Mouse (Mus musculus): Measurements from ENCODE around the gene Lpcat1. TPM values are rescaled to one million over a fixed set of nuclear protein-coding genes. Genes with fewer than 3 reads are reported as not detected.

Gene Lpcat1
- polyA plus RNA-seq, 1 experiment from 2014 or later, result 73.9 TPM

GRCm38 (mm10) chr13:73474163-73474562 is 7.2 kb downstream of the Lpcat1 start:
- no peak for TF ChIP-seq CTCF (IDR thresholded peaks at IDR 0.05)
- no peaks in the 10 kb centered on the region for H3K27me3 ChIP-seq
- ChIA-PET CTCF (interaction anchor here (1.0 to 1.3 kb wide), 4 partner anchors 20 to 39 kb away, joined by 3 to 4 read pairs (median 3); no protein-coding TSS in a partner anchor), POLR2A (interaction anchor here (1.2 kb wide), 1 partner anchor 43 kb away, joined by 3 read pairs; no protein-coding TSS in a partner anchor)
- ATAC-seq (no peak), DNase-seq (ENCODE audit: low read depth, low spot score) (no peak)
- in situ Hi-C loops (cut with MboI; ENCODE audit: low pct_unique_long_range_greater_than_20kb), result no loop called here

GRCm38 (mm10) chr13:73475058-73475980 is 8.3 kb downstream of the Lpcat1 start:
- no peak for ATAC-seq
- DNase-seq (ENCODE audit: low read depth, low spot score), result no peak
- CTCF ChIA-PET, result no interaction called here
- in situ Hi-C loops (cut with MboI; ENCODE audit: low pct_unique_long_range_greater_than_20kb), result no loop called here
- no peak for TF ChIP-seq CTCF (IDR thresholded peaks at IDR 0.05)
- POLR2A ChIA-PET, result no interaction called here
- H3K27me3 ChIP-seq, result no peaks in the 10 kb centered on the region

GRCm38 (mm10) chr13:73476259-73476658 is 9.3 kb downstream of the Lpcat1 start:
- ChIA-PET POLR2A (no interaction called here), CTCF (interaction anchor here (0.9 to 1.5 kb wide), 3 partner anchors 8 to 47 kb away, joined by 3 to 5 read pairs (median 5); no protein-coding TSS in a partner anchor)
- ATAC-seq (no peak), DNase-seq (ENCODE audit: low read depth, low spot score) (no peak)
- H3K27me3 ChIP-seq, result no peaks in the 10 kb centered on the region
- no peak for TF ChIP-seq CTCF (IDR thresholded peaks at IDR 0.05)
- in situ Hi-C loops (cut with MboI; ENCODE audit: low pct_unique_long_range_greater_than_20kb), result no loop called here

- no peak for TF ChIP-seq CTCF (IDR thresholded peaks at IDR 0.05)
- ChIA-PET POLR2A (no interaction called here), CTCF (interaction anchor here (0.9 to 1.5 kb wide), 4 partner anchors 9 to 47 kb away, joined by 3 to 5 read pairs (median 4); no protein-coding TSS in a partner anchor)
- no peaks in the 10 kb centered on the region for H3K27me3 ChIP-seq
- in situ Hi-C loops (cut with MboI; ENCODE audit: low pct_unique_long_range_greater_than_20kb), result no loop called here
- ATAC-seq (no peak), DNase-seq (ENCODE audit: low read depth, low spot score) (no peak)
These were observed 9.8 kb downstream of the Lpcat1 start for GRCm38 (mm10) chr13:73476796-73477195.

- no peak for TF ChIP-seq CTCF (IDR thresholded peaks at IDR 0.05)
- in situ Hi-C loops (cut with MboI; ENCODE audit: low pct_unique_long_range_greater_than_20kb), result no loop called here
- CTCF ChIA-PET, result interaction anchor here (1.0 to 1.5 kb wide), 5 partner anchors 12 to 214 kb away, joined by 3 to 5 read pairs (median 4); no protein-coding TSS in a partner anchor
- DNase-seq (ENCODE audit: low read depth, low spot score) (no peak), ATAC-seq (no peak)
- POLR2A ChIA-PET, result no interaction called here
- H3K27me3 ChIP-seq, result no peaks in the 10 kb centered on the region
These were observed 10.8 kb downstream of the Lpcat1 start for GRCm38 (mm10) chr13:73477841-73478240.

- ChIA-PET CTCF (interaction anchor here (0.6 to 1.5 kb wide), 2 partner anchors 17 to 21 kb away, joined by 3 to 6 read pairs; no protein-coding TSS in a partner anchor), POLR2A (interaction anchor here (0.6 kb wide), 1 partner anchor 89 kb away, joined by 3 read pairs; no protein-coding TSS in a partner anchor)
- in situ Hi-C loops (cut with MboI; ENCODE audit: low pct_unique_long_range_greater_than_20kb), result no loop called here
- H3K27me3 ChIP-seq, result no peaks in the 10 kb centered on the region
- ATAC-seq, result no peak
- no peak for DNase-seq (ENCODE audit: low read depth, low spot score)
- TF ChIP-seq CTCF (IDR thresholded peaks at IDR 0.05), result no peak
These were observed 15.5 kb downstream of the Lpcat1 start for GRCm38 (mm10) chr13:73482476-73482875.

- CTCF ChIA-PET, result interaction anchor here (1.5 kb wide), 1 partner anchor 20 kb away, joined by 6 read pairs; no protein-coding TSS in a partner anchor
- in situ Hi-C loops (cut with MboI; ENCODE audit: low pct_unique_long_range_greater_than_20kb), result no loop called here
- no peak for ATAC-seq
- DNase-seq (ENCODE audit: low read depth, low spot score), result no peak
- POLR2A ChIA-PET, result interaction anchor here (1.2 kb wide), 1 partner anchor 13 kb away, joined by 6 read pairs; no protein-coding TSS in a partner anchor
- H3K27me3 ChIP-seq, result no peaks in the 10 kb centered on the region
- TF ChIP-seq CTCF (IDR thresholded peaks at IDR 0.05), result no peak
These were observed 16.3 kb downstream of the Lpcat1 start for GRCm38 (mm10) chr13:73483331-73483730.

GRCm38 (mm10) chr13:73484171-73484570 is 17.2 kb downstream of the Lpcat1 start:
- no peak for TF ChIP-seq CTCF (IDR thresholded peaks at IDR 0.05)
- DNase-seq (ENCODE audit: low read depth, low spot score), result no peak
- no peaks in the 10 kb centered on the region for H3K27me3 ChIP-seq
- ChIA-PET POLR2A (interaction anchor here (0.6 to 1.2 kb wide), 2 partner anchors 12 to 29 kb away, joined by 3 to 6 read pairs; no protein-coding TSS in a partner anchor), CTCF (interaction anchor here (1.9 kb wide), 1 partner anchor 19 kb away, joined by 10 read pairs; no protein-coding TSS in a partner anchor)
- in situ Hi-C loops (cut with MboI; ENCODE audit: low pct_unique_long_range_greater_than_20kb), result no loop called here
- no peak for ATAC-seq

GRCm38 (mm10) chr13:73488105-73488504 is 21.1 kb downstream of the Lpcat1 start:
- DNase-seq (ENCODE audit: low read depth, low spot score), result no peak
- no peak for TF ChIP-seq CTCF (IDR thresholded peaks at IDR 0.05)
- no peaks in the 10 kb centered on the region for H3K27me3 ChIP-seq
- CTCF ChIA-PET, result no interaction called here
- in situ Hi-C loops (cut with MboI; ENCODE audit: low pct_unique_long_range_greater_than_20kb), result no loop called here
- POLR2A ChIA-PET, result no interaction called here
- no peak for ATAC-seq

GRCm38 (mm10) chr13:73488707-73489106 is 21.7 kb downstream of the Lpcat1 start:
- POLR2A ChIA-PET, result no interaction called here
- DNase-seq (ENCODE audit: low read depth, low spot score) (no peak), ATAC-seq (no peak)
- no peaks in the 10 kb centered on the region for H3K27me3 ChIP-seq
- in situ Hi-C loops (cut with MboI; ENCODE audit: low pct_unique_long_range_greater_than_20kb), result no loop called here
- CTCF ChIA-PET, result interaction anchor here (0.9 kb wide), 1 partner anchor 16 kb away, joined by 3 read pairs; no protein-coding TSS in a partner anchor
- TF ChIP-seq CTCF (IDR thresholded peaks at IDR 0.05), result no peak

- no peak for DNase-seq (ENCODE audit: low read depth, low spot score)
- no peak for ATAC-seq
- no peak for TF ChIP-seq CTCF (IDR thresholded peaks at IDR 0.05)
- no peaks in the 10 kb centered on the region for H3K27me3 ChIP-seq
- ChIA-PET POLR2A (no interaction called here), CTCF (no interaction called here)
- in situ Hi-C loops (cut with MboI; ENCODE audit: low pct_unique_long_range_greater_than_20kb), result no loop called here
These were observed 23.0 kb downstream of the Lpcat1 start for GRCm38 (mm10) chr13:73489986-73490385.

Measured in Patski (cell line).